Mouse (Mus musculus): ENCODE measurements around the gene Drc7. TPM values are rescaled to one million over a fixed set of nuclear protein-coding genes. Genes with fewer than 3 reads are reported as not detected.

The Drc7 gene
- polyA plus RNA-seq, 1 experiment = not detected

- TF ChIP-seq GATA1 (IDR thresholded peaks at IDR 0.05; ENCODE audit: low read length) = no peak
Measured at GRCm38 (mm10) chr8:95084744-95085431, 30.0 kb downstream of the Drc7 start.

- TF ChIP-seq GATA1 (IDR thresholded peaks at IDR 0.05; ENCODE audit: low read length) = no peak
Measured at GRCm38 (mm10) chr8:95085432-95086141, 30.7 kb downstream of the Drc7 start.

- no peak for TF ChIP-seq GATA1 (IDR thresholded peaks at IDR 0.05; ENCODE audit: low read length)
Measured at GRCm38 (mm10) chr8:95093574-95093973, 38.7 kb downstream of the Drc7 start.

GRCm38 (mm10) chr8:95099009-95099408 is 44.1 kb downstream of the Drc7 start:
- no peak for TF ChIP-seq GATA1 (IDR thresholded peaks at IDR 0.05; ENCODE audit: low read length)

GRCm38 (mm10) chr8:95101972-95102371 is 47.1 kb downstream of the Drc7 start:
- no peak for TF ChIP-seq GATA1 (IDR thresholded peaks at IDR 0.05; ENCODE audit: low read length)

GRCm38 (mm10) chr8:95107306-95107705 is 52.4 kb downstream of the Drc7 start:
- TF ChIP-seq GATA1 (IDR thresholded peaks at IDR 0.05; ENCODE audit: low read length) = no peak

- TF ChIP-seq GATA1 (IDR thresholded peaks at IDR 0.05; ENCODE audit: low read length) = no peak
Measured at GRCm38 (mm10) chr8:95112594-95112993, 57.7 kb downstream of the Drc7 start.

GRCm38 (mm10) chr8:95113108-95113507 is 58.2 kb downstream of the Drc7 start:
- TF ChIP-seq GATA1 (IDR thresholded peaks at IDR 0.05; ENCODE audit: low read length) = no peak

GRCm38 (mm10) chr8:95113750-95114149 is 58.8 kb downstream of the Drc7 start:
- TF ChIP-seq GATA1 (IDR thresholded peaks at IDR 0.05; ENCODE audit: low read length) = no peak

GRCm38 (mm10) chr8:95123455-95123854 is 68.6 kb downstream of the Drc7 start:
- TF ChIP-seq GATA1 (IDR thresholded peaks at IDR 0.05; ENCODE audit: low read length) = no peak

- no peak for TF ChIP-seq GATA1 (IDR thresholded peaks at IDR 0.05; ENCODE audit: low read length)
Measured at GRCm38 (mm10) chr8:95126497-95126896, 71.6 kb downstream of the Drc7 start.

- no peak for TF ChIP-seq GATA1 (IDR thresholded peaks at IDR 0.05; ENCODE audit: low read length)
Measured at GRCm38 (mm10) chr8:95127658-95128057, 72.8 kb downstream of the Drc7 start.

Other genes starting within 250 kb of the Drc7 start
- gene Ccl17, start 244.7 kb upstream of the Drc7 start, polyA plus RNA-seq (2012) = not detected in 2 replicates
- gene Coq9, start 216.8 kb upstream of the Drc7 start, polyA plus RNA-seq (2012) = 129 and 234 TPM in 2 replicates
- gene Ciapin1, start 216.7 kb upstream of the Drc7 start, polyA plus RNA-seq (2012) = 268 and 743 TPM in 2 replicates
- 28.3 and 30.8 TPM in 2 replicates for gene Polr2c, start 197.7 kb upstream of the Drc7 start, polyA plus RNA-seq (2012)
- 0.15 and 0.22 TPM in 2 replicates for gene Dok4, start 178.8 kb upstream of the Drc7 start, polyA plus RNA-seq (2012)
- gene Ccdc102a, start 137.0 kb upstream of the Drc7 start, polyA plus RNA-seq (2012) = 1.4 and 1.6 TPM in 2 replicates
- gene Adgrg5, start 131.4 kb upstream of the Drc7 start, polyA plus RNA-seq (2012) = not detected in 2 replicates
- 124 and 249 TPM in 2 replicates for gene Adgrg1, start 80.4 kb upstream of the Drc7 start, polyA plus RNA-seq (2012)
- 0.18 TPM in 1 of 2 replicates, not detected in the other for gene Adgrg3, start 37.4 kb upstream of the Drc7 start, polyA plus RNA-seq (2012)
- 31.7 and 45.0 TPM in 2 replicates for gene Katnb1, start 26.1 kb downstream of the Drc7 start, polyA plus RNA-seq (2012)
- not detected in 2 replicates for gene Kifc3, start 147.7 kb downstream of the Drc7 start, polyA plus RNA-seq (2012)

Measured in G1E-ER4 (cell line).